Mouse (Mus musculus) macrophage (primary cell): ENCODE data around the gene Mamld1. TPM values are rescaled to one million over a fixed set of nuclear protein-coding genes. Genes with fewer than 3 reads are reported as not detected.

Source experiments
- H3K27ac ChIP-seq: fragments of 350-480 bp; formaldehyde crosslinking; 2 replicates; pipeline ENCODE4 v1.9.0; 2021
- H3K36me3 ChIP-seq: fragments of 350-480 bp; formaldehyde crosslinking; 2 replicates; pipeline ENCODE4 v1.9.0; 2021; ENCODE audit errors: inconsistent target
- H3K4me3 ChIP-seq: fragments of 350-480 bp; formaldehyde crosslinking; 2 replicates; pipeline ENCODE4 v1.9.0; 2021; ENCODE audit errors: inconsistent target
- H3K79me2 ChIP-seq: fragments of 350-480 bp; formaldehyde crosslinking; 2 replicates; pipeline ENCODE4 v1.9.0; 2021; ENCODE audit errors: inconsistent target
- WGBS: methylation state at CpG from one replicate; pipeline ENCODE4 v1.1.7; 2026; ENCODE audit warnings: inconsistent platforms; ENCODE audit not compliant: missing documents; 5-methylcytosine and 5-hydroxymethylcytosine counted together
- polyA plus RNA-seq: library from polyadenylated mRNA; stranded (reverse); fragments of 250-400 nt; gene quantifications from 3 replicates; pipeline ENCODE4 v1.2.4, GENCODE M21; 2018; ENCODE audit warnings: inconsistent platforms

Mamld1 gene
- polyA plus RNA-seq, 1 experiment from 2014 or later = 3.5 TPM

- Histone ChIP-seq H3K79me2 (no peaks in the 10 kb centered on the region), H3K36me3 (no peaks in the 10 kb centered on the region), H3K27ac (no peak overlapping the region), H3K4me3 (no peak overlapping the region)
These were observed 55.8 kb downstream of the Mamld1 start for GRCm38 (mm10) chrX:71105820-71106219.

- Histone ChIP-seq H3K79me2 (no peaks in the 10 kb centered on the region), H3K36me3 (no peaks in the 10 kb centered on the region), H3K4me3 (no peak overlapping the region), H3K27ac (no peak overlapping the region)
- WGBS = 89% methylated on average over 4 of the region's 4 CpGs
These were observed 56.3 kb downstream of the Mamld1 start for GRCm38 (mm10) chrX:71106392-71106791.

- Histone ChIP-seq H3K36me3 (no peaks in the 10 kb centered on the region), H3K79me2 (no peaks in the 10 kb centered on the region), H3K27ac (no peak overlapping the region), H3K4me3 (no peak overlapping the region)
- 83% methylated on average over 4 of the region's 4 CpGs for WGBS
These were observed 58.1 kb downstream of the Mamld1 start for GRCm38 (mm10) chrX:71108056-71108735.

- Histone ChIP-seq H3K79me2 (no peaks in the 10 kb centered on the region), H3K36me3 (no peaks in the 10 kb centered on the region), H3K4me3 (no peak overlapping the region), H3K27ac (no peak overlapping the region)
- WGBS = 61% methylated on average over 2 of the region's 2 CpGs
These were observed 60.3 kb downstream of the Mamld1 start for GRCm38 (mm10) chrX:71110333-71110732.

GRCm38 (mm10) chrX:71122359-71123293 is 72.6 kb downstream of the Mamld1 start:
- Histone ChIP-seq H3K79me2 (no peaks in the 10 kb centered on the region), H3K36me3 (no peaks in the 10 kb centered on the region), H3K27ac (no peak overlapping the region), H3K4me3 (no peak overlapping the region)
- 81% methylated on average over 3 of the region's 4 CpGs for WGBS

GRCm38 (mm10) chrX:71125013-71125412 is 75.0 kb downstream of the Mamld1 start:
- 92% methylated on average over 4 of the region's 7 CpGs for WGBS
- no peak overlapping the region for H3K4me3 ChIP-seq
- H3K27ac ChIP-seq = no peak overlapping the region
- H3K36me3 ChIP-seq = no peaks in the 10 kb centered on the region
- H3K79me2 ChIP-seq = no peaks in the 10 kb centered on the region

GRCm38 (mm10) chrX:71131464-71131863 is 81.4 kb downstream of the Mamld1 start:
- H3K27ac ChIP-seq = no peak overlapping the region
- H3K4me3 ChIP-seq = no peak overlapping the region
- H3K36me3 ChIP-seq = no peaks in the 10 kb centered on the region
- no peaks in the 10 kb centered on the region for H3K79me2 ChIP-seq

GRCm38 (mm10) chrX:71141390-71141789 is 91.3 kb downstream of the Mamld1 start:
- Histone ChIP-seq H3K36me3 (no peaks in the 10 kb centered on the region), H3K79me2 (no peaks in the 10 kb centered on the region), H3K27ac (no peak overlapping the region), H3K4me3 (no peak overlapping the region)
- WGBS = 68% methylated on average over 2 of the region's 2 CpGs

GRCm38 (mm10) chrX:71149441-71150050 is 99.5 kb downstream of the Mamld1 start:
- Histone ChIP-seq H3K36me3 (no peaks in the 10 kb centered on the region), H3K27ac (peak overlapping the region; percentile 87)
- 71% methylated on average over 1 of the region's 1 CpGs for WGBS

GRCm38 (mm10) chrX:71150551-71151001 is 100.5 kb downstream of the Mamld1 start:
- peak overlapping the region; percentile 87 for H3K27ac ChIP-seq
- WGBS = 64% methylated on average over 4 of the region's 4 CpGs
- no peak overlapping the region for H3K4me3 ChIP-seq
- no peaks in the 10 kb centered on the region for H3K36me3 ChIP-seq
- H3K79me2 ChIP-seq = no peaks in the 10 kb centered on the region

More at GRCm38 (mm10) chrX:71149441-71150050, 99.5 kb downstream of the Mamld1 start:
- H3K79me2 ChIP-seq = no peaks in the 10 kb centered on the region
- no peak overlapping the region for H3K4me3 ChIP-seq

- 66% methylated on average over 2 of the region's 3 CpGs for WGBS
- Histone ChIP-seq H3K36me3 (no peaks in the 10 kb centered on the region), H3K4me3 (no peak overlapping the region), H3K79me2 (no peaks in the 10 kb centered on the region), H3K27ac (no peak overlapping the region)
These were observed 131.5 kb downstream of the Mamld1 start for GRCm38 (mm10) chrX:71181526-71181925.

- H3K79me2 ChIP-seq = no peaks in the 10 kb centered on the region
- no peak overlapping the region for H3K27ac ChIP-seq
- H3K36me3 ChIP-seq = no peaks in the 10 kb centered on the region
- WGBS = 94% methylated on average over 4 of the region's 4 CpGs
- H3K4me3 ChIP-seq = no peak overlapping the region
These were observed 133.6 kb downstream of the Mamld1 start for GRCm38 (mm10) chrX:71183671-71184070.

GRCm38 (mm10) chrX:71186396-71186795 is 136.3 kb downstream of the Mamld1 start:
- Histone ChIP-seq H3K36me3 (no peaks in the 10 kb centered on the region), H3K79me2 (no peaks in the 10 kb centered on the region), H3K4me3 (no peak overlapping the region), H3K27ac (no peak overlapping the region)
- WGBS = 89% methylated on average over 1 of the region's 1 CpGs

- H3K4me3 ChIP-seq = no peak overlapping the region
- no peak overlapping the region for H3K27ac ChIP-seq
- WGBS = 57% methylated on average over 2 of the region's 2 CpGs
- H3K79me2 ChIP-seq = no peaks in the 10 kb centered on the region
- no peaks in the 10 kb centered on the region for H3K36me3 ChIP-seq
These were observed 154.7 kb downstream of the Mamld1 start for GRCm38 (mm10) chrX:71204776-71205175.
